Mouse (Mus musculus) neutrophil, adult 59 days (primary cell): ENCODE data around the gene Natd1. TPM values are rescaled to one million over a fixed set of nuclear protein-coding genes. Genes with fewer than 3 reads are reported as not detected.

Experiments used
- total RNA-seq, 2 experiments: library from RNA; stranded (reverse); gene quantifications; 1 replicate in 1 of 2; 2 replicates in 1 of 2; pipeline ENCODE4 v1.2.4; 2023

Natd1 gene
- 1 to 10 TPM; 7.9 to 8.7 TPM for total RNA-seq

GRCm38 (mm10) chr11:60914491-60914890 lies at the start of gene Natd1:
Gene Natd1 (minus strand): TSS chr11:60914750.

GRCm38 (mm10) chr11:60931869-60932481 lies 17.4 kb upstream of the Natd1 start, which contains the start of gene Map2k3:
Gene Map2k3 (plus strand): TSS chr11:60932033.

GRCm38 (mm10) chr11:60878675-60879294 lies 35.8 kb downstream of the Natd1 start, which contains the start of gene Tmem11:
Gene Tmem11 (minus strand): TSS chr11:60879272.

Other genes with a start within 250 kb of the Natd1 start
- gene Llgl1, start 215.0 kb downstream of the Natd1 start, total RNA-seq = 10 to 100 TPM; 13.8 to 15.8 TPM
- 100 to 1,000 TPM; 257 to 259 TPM for gene Flii, start 187.5 kb downstream of the Natd1 start, total RNA-seq
- 1 to 10 TPM; 8.8 to 9.9 TPM for gene Mief2, start 186.4 kb downstream of the Natd1 start, total RNA-seq
- 10 to 100 TPM; 12.4 to 14.5 TPM for gene Top3a, start 137.4 kb downstream of the Natd1 start, total RNA-seq
- gene Smcr8, start 137.2 kb downstream of the Natd1 start, total RNA-seq = 10 to 100 TPM; 36.1 to 39.5 TPM
- 10 to 100 TPM in 1 of 2 experiments, 1 to 10 TPM in 1; 7.0 to 10.1 TPM for gene Shmt1, start 103.0 kb downstream of the Natd1 start, total RNA-seq
- gene Dhrs7b, start 84.1 kb downstream of the Natd1 start, total RNA-seq = 1 to 10 TPM; 6.0 to 7.5 TPM
- gene Tmem11, start 35.5 kb downstream of the Natd1 start, total RNA-seq = 10 to 100 TPM; 11.5 to 17.0 TPM
- 10 to 100 TPM; 85.5 to 99.7 TPM for gene Map2k3, start 17.3 kb upstream of the Natd1 start, total RNA-seq
- gene Kcnj12, start 107.8 kb upstream of the Natd1 start, total RNA-seq = not detected
- 10 to 100 TPM; 26.6 to 30.5 TPM for gene Tnfrsf13b, start 212.0 kb upstream of the Natd1 start, total RNA-seq